Mouse (Mus musculus): ENCODE results near the gene Plk4. TPM values are rescaled to one million over a fixed set of nuclear protein-coding genes. Genes with fewer than 3 reads are reported as not detected.
"Not testable (repeated sequence)": the region's sequence is repeated elsewhere in the genome, so short reads cannot be mapped to it uniquely, and the experiment has no call there.

Plk4 gene
- polyA plus RNA-seq, 1 experiment from 2014 or later = 54.7 TPM

GRCm38 (mm10) chr3:40846473-40846956 lies 46.7 kb downstream of the Plk4 start, which contains the start of gene Mfsd8:
Gene Mfsd8, minus strand, starts transcription at chr3:40846886.
- Histone ChIP-seq H3K9ac (replicated peaks) (peak within 1 kb of the TSS; percentile 61), H3K4me3 (peak within 1 kb of the TSS; percentile 51), H3K27ac (replicated peaks) (peak within 1 kb of the TSS; percentile 80), H3K4me2 (replicated peaks) (peak within 1 kb of the TSS; percentile 62)
- under 1% methylated on average over 38 of the region's 39 CpGs for WGBS
- peak; percentile 99 for ATAC-seq (ENCODE audit: low FRiP score, low read depth)
- H3K36me3 ChIP-seq, H3K4me1 ChIP-seq, H3K27me3 ChIP-seq, H3K9me3 ChIP-seq: not testable (repeated sequence)

- ATAC-seq (ENCODE audit: low FRiP score, low read depth); H3K9me3 ChIP-seq; H3K27me3 ChIP-seq; H3K36me3 ChIP-seq; H3K4me1 ChIP-seq: not testable (repeated sequence)
- H3K27ac ChIP-seq (replicated peaks) = peak within 1 kb of the TSS; percentile 80
- peak within 1 kb of the TSS; percentile 51 for H3K4me3 ChIP-seq
- H3K9ac ChIP-seq (replicated peaks) = peak within 1 kb of the TSS; percentile 61
- no CpG with 5 or more reads among the region's 4 CpGs for WGBS
- H3K4me2 ChIP-seq (replicated peaks) = peak within 1 kb of the TSS; percentile 62
Observed at GRCm38 (mm10) chr3:40846957-40847017, 47.0 kb downstream of the Plk4 start, which contains the start of gene Abhd18. Gene Abhd18, plus strand, starts transcription at chr3:40846970.

GRCm38 (mm10) chr3:40847018-40847417 lies 47.2 kb downstream of the Plk4 start:
- H3K4me2 ChIP-seq (replicated peaks) = peak overlapping the region; percentile 62
- not testable (repeated sequence) for H3K27me3 ChIP-seq; ATAC-seq (ENCODE audit: low FRiP score, low read depth); H3K36me3 ChIP-seq; H3K9me3 ChIP-seq; H3K4me1 ChIP-seq
- peak overlapping the region; percentile 61 for H3K9ac ChIP-seq (replicated peaks)
- 1% methylated on average over 17 of the region's 21 CpGs for WGBS
- H3K27ac ChIP-seq (replicated peaks) = peak overlapping the region; percentile 43
- peak overlapping the region; percentile 51 for H3K4me3 ChIP-seq

- not testable (repeated sequence) for H3K4me1 ChIP-seq; H3K4me2 ChIP-seq (replicated peaks); H3K4me3 ChIP-seq; H3K9ac ChIP-seq (replicated peaks); H3K27me3 ChIP-seq; H3K36me3 ChIP-seq; H3K9me3 ChIP-seq; ATAC-seq (ENCODE audit: low FRiP score, low read depth); H3K27ac ChIP-seq (replicated peaks)
- whole genome bisulfite sequencing = 95% methylated on average over 2 of the region's 2 CpGs
Observed at GRCm38 (mm10) chr3:40847936-40848335, 48.1 kb downstream of the Plk4 start.

- ATAC-seq (ENCODE audit: low FRiP score, low read depth); H3K27ac ChIP-seq (replicated peaks); H3K9ac ChIP-seq (replicated peaks); H3K9me3 ChIP-seq; H3K4me2 ChIP-seq (replicated peaks); H3K27me3 ChIP-seq; H3K4me1 ChIP-seq; H3K36me3 ChIP-seq; H3K4me3 ChIP-seq: not testable (repeated sequence)
- 86% methylated on average over 3 of the region's 3 CpGs for WGBS
Observed at GRCm38 (mm10) chr3:40853123-40853738, 53.4 kb downstream of the Plk4 start.

Other genes starting within 250 kb of the Plk4 start
- 0.14 and 0.17 TPM in 2 replicates for gene Slc25a31, start 91.2 kb upstream of the Plk4 start, polyA plus RNA-seq (2016; fragmentation: Nextera tagmentation; extraction: Ambion mirVana)
- gene Hspa4l, start 55.5 kb upstream of the Plk4 start, polyA plus RNA-seq (2016; fragmentation: Nextera tagmentation; extraction: Ambion mirVana) = 64.1 and 72.4 TPM in 2 replicates
- gene Mfsd8, start 46.9 kb downstream of the Plk4 start, polyA plus RNA-seq (2016; fragmentation: Nextera tagmentation; extraction: Ambion mirVana) = 9.7 and 10.8 TPM in 2 replicates
- 13.8 TPM in 2 replicates for gene Abhd18, start 47.0 kb downstream of the Plk4 start, polyA plus RNA-seq (2016; fragmentation: Nextera tagmentation; extraction: Ambion mirVana)
- gene 1700034I23Rik, start 102.5 kb downstream of the Plk4 start, polyA plus RNA-seq (2016; fragmentation: Nextera tagmentation; extraction: Ambion mirVana) = 0.25 and 0.41 TPM in 2 replicates
- 2.2 and 4.3 TPM in 2 replicates for gene Larp1b, start 149.8 kb downstream of the Plk4 start, polyA plus RNA-seq (2016; fragmentation: Nextera tagmentation; extraction: Ambion mirVana)

Measured in midbrain, embryonic 12.5 days (tissue).